Mouse (Mus musculus) midbrain, embryonic 14.5 days (tissue): ENCODE results near the gene Srl. TPM values are rescaled to one million over a fixed set of nuclear protein-coding genes. Genes with fewer than 3 reads are reported as not detected.
A peak's percentile ranks its signal among the peaks of the same experiment; 100 is the strongest.

Experiments used
- ATAC-seq: fragments of 200-750 bp; cut with Nextera tagmentation; 2 replicates; pipeline ENCODE4 v1.8.0; 2017; ENCODE audit warnings: moderate number of reproducible peaks, moderate library complexity; ENCODE audit not compliant: low FRiP score, low TSS enrichment
- DNase-seq: peaks from one replicate; pipeline ENCODE4 v3.0.0-alpha.2; 2015
- H3K27ac ChIP-seq: fragments of 300-500 bp; sonication (generic); replicated peaks from 2 replicates; pipeline ENCODE4 v1.5.1; 2014; ENCODE audit warnings: mild to moderate bottlenecking, low read depth, low read length, moderate library complexity
- H3K27me3 ChIP-seq: fragments of 300-500 bp; sonication (generic); 2 replicates; pipeline ENCODE4 v1.6.1; 2014; ENCODE audit warnings: low read length, control low read depth, mixed read lengths; ENCODE audit not compliant: control insufficient read depth, insufficient read depth
- H3K36me3 ChIP-seq: fragments of 300-500 bp; sonication (generic); 2 replicates; pipeline ENCODE4 v1.6.1; 2014; ENCODE audit warnings: low read length, control low read depth; ENCODE audit not compliant: control insufficient read depth, insufficient read depth
- H3K4me1 ChIP-seq: fragments of 300-500 bp; sonication (generic); 2 replicates; pipeline ENCODE4 v1.6.1; 2014; ENCODE audit warnings: mild to moderate bottlenecking, antibody characterized with exemption, low read length, control low read depth; ENCODE audit not compliant: control insufficient read depth, insufficient read depth
- H3K4me2 ChIP-seq: fragments of 300-500 bp; sonication (generic); 2 replicates; pipeline ENCODE4 v1.6.1; 2014; ENCODE audit warnings: mild to moderate bottlenecking, low read length, moderate library complexity
- H3K4me3 ChIP-seq: fragments of 300-500 bp; sonication (generic); replicated peaks from 2 replicates; pipeline ENCODE4 v1.5.1; 2014; ENCODE audit warnings: low read depth, low read length
- H3K9ac ChIP-seq: fragments of 300-500 bp; sonication (generic); replicated peaks from 2 replicates; pipeline ENCODE4 v1.6.1; 2014; ENCODE audit warnings: mild to moderate bottlenecking, low read length, moderate library complexity
- H3K9me3 ChIP-seq: fragments of 300-500 bp; sonication (generic); 2 replicates; pipeline ENCODE4 v1.6.1; 2016; ENCODE audit warnings: low read length, control low read depth, mixed read lengths; ENCODE audit not compliant: control insufficient read depth
- WGBS: fragments of 180-500 bp; shearing (Covaris S2); extraction: QIAGEN DNeasy Blood & Tissue Kit; methylation state at CpG from one replicate; pipeline ENCODE4 v1.1.7; 2014; 5-methylcytosine and 5-hydroxymethylcytosine counted together
- polyA plus RNA-seq: library from polyadenylated mRNA; unstranded; fragments of >200 nt; fragmentation: Nextera tagmentation; extraction: Ambion mirVana; gene quantifications from 2 replicates; pipeline ENCODE4 v1.2.1, GENCODE M21; 2014

The Srl gene
- polyA plus RNA-seq, 1 experiment from 2014 or later, result 25.7 TPM

DNA sequence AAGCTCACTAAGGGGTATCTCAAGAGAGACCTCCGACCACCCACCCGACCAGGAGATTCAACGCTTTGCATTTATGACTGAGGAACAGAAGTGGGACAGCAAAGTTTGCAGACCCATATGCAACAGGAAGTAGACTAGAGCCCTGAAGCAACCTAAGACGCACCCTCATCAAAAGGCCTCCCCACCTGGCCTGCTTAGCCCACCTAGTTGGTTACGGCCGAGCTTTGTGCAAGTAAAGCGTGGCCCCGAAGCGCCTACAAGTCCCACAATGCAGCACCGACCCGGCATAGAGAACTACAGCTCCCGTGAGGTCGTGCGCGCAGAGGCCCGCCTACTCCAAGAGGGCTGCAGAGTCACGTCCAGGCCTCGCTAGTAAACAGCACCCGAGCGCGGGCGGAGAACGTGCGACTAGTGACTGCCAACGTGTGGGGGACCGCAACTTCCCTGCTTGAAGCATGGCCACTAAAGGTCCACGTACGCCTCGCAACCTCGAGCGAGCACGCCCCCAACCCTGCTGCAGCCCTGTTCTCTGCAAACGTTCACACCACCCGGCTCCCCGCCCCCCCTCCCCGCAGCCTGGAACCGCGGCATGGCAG is 16.9 kb upstream of the Srl start:
- Histone ChIP-seq H3K36me3 (no peaks in the 10 kb centered on the region), H3K27me3 (no peaks in the 10 kb centered on the region), H3K4me3 (peak overlapping the region; percentile 70), H3K4me2 (peak overlapping the region; percentile 90), H3K4me1 (peaks cover 9% of the 10 kb centered on the region), H3K9me3 (no peaks in the 10 kb centered on the region), H3K27ac (peak overlapping the region; percentile 93), H3K9ac (peak overlapping the region; percentile 68)
- DNase-seq, result peak; percentile 96
- under 1% methylated on average over 38 of the region's 38 CpGs for WGBS
- peak; percentile 91 for ATAC-seq

DNA sequence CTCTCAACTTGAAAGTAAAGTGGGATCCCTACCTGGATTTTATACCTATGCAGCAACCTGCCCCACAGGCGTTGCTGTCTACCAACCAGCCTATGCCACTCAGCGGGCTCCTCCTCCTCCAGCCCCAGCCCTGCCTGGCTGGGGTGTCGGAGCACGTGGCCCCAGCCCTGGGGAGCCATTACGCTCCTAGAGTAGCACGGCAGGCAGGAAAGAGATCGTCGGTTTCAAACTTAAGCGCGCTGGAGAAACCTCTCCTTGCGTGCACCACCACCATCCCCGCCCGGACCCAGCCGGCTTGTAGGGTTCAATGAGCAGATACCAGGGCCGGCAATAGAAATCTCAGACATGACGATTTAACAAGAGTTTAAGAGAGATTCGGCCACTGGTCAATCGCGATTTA is 16.3 kb upstream of the Srl start:
- DNase-seq, result peak; percentile 80
- no peaks in the 10 kb centered on the region for H3K27me3 ChIP-seq
- no peaks in the 10 kb centered on the region for H3K36me3 ChIP-seq
- H3K4me2 ChIP-seq, result peak overlapping the region; percentile 90
- ATAC-seq, result peak; percentile 44
- peak overlapping the region; percentile 70 for H3K4me3 ChIP-seq
- no peaks in the 10 kb centered on the region for H3K9me3 ChIP-seq
- H3K9ac ChIP-seq, result peak overlapping the region; percentile 68
- peak overlapping the region; percentile 93 for H3K27ac ChIP-seq
- under 1% methylated on average over 19 of the region's 19 CpGs for WGBS
- peaks cover 9% of the 10 kb centered on the region for H3K4me1 ChIP-seq

DNA sequence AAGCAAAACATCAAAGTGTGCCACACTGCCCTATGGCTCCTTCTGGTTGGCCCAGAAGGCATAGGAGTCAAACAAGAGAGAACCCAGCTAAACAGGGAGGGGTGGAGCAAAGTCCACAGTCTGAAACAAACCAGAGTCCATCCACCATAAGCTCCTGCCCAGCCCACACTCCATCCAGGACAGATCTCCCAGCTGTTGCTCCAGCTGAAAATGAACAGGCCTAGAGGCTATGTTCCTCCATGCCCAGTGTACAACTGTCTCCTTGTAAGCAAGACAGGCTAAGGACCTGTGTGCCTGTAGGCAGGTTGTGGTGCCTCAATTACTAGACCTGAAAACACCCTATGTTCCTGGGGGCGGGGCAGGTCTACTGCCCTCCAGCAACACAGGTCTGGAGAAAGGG is 15.5 kb upstream of the Srl start:
- Histone ChIP-seq H3K9me3 (no peaks in the 10 kb centered on the region), H3K27ac (no peak overlapping the region), H3K4me1 (peaks cover 9% of the 10 kb centered on the region), H3K4me2 (peak overlapping the region; percentile 90), H3K4me3 (peak overlapping the region; percentile 70; the same call in 1 of the 2 replicates), H3K9ac (no peak overlapping the region), H3K27me3 (no peaks in the 10 kb centered on the region), H3K36me3 (no peaks in the 10 kb centered on the region)
- no peak for ATAC-seq
- WGBS, result 92% methylated on average over 1 of the region's 1 CpGs
- no peak for DNase-seq

DNA sequence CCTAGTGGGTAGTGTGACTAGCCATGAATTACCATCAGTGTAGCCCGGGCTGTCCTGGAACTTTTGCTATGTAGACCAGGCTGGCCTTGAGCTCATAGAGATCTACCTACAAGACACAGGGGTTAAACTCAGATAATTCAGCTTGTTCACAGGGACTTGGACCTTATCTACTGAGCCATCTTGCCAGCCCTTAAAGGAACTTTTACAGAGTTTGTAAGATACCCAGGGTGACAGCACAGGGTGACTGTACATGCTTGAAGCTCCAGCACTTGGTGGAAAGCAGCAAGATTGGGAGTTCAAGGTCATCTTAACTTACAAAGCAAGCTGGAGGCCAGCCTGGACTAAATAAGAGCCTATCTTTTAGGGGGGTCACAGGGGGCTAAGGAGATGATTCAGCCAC is 13.9 kb upstream of the Srl start:
- Histone ChIP-seq H3K27ac (no peak overlapping the region), H3K4me3 (no peak overlapping the region), H3K27me3 (no peaks in the 10 kb centered on the region), H3K9me3 (no peaks in the 10 kb centered on the region), H3K36me3 (0 out of 2 replicates have a peak, but pooled peaks cover 4% of the 10 kb centered on the region), H3K4me1 (peaks cover 9% of the 10 kb centered on the region), H3K4me2 (no peak overlapping the region), H3K9ac (no peak overlapping the region)
- DNase-seq (no peak), ATAC-seq (no peak)
- WGBS, result 98% methylated on average over 1 of the region's 1 CpGs

DNA sequence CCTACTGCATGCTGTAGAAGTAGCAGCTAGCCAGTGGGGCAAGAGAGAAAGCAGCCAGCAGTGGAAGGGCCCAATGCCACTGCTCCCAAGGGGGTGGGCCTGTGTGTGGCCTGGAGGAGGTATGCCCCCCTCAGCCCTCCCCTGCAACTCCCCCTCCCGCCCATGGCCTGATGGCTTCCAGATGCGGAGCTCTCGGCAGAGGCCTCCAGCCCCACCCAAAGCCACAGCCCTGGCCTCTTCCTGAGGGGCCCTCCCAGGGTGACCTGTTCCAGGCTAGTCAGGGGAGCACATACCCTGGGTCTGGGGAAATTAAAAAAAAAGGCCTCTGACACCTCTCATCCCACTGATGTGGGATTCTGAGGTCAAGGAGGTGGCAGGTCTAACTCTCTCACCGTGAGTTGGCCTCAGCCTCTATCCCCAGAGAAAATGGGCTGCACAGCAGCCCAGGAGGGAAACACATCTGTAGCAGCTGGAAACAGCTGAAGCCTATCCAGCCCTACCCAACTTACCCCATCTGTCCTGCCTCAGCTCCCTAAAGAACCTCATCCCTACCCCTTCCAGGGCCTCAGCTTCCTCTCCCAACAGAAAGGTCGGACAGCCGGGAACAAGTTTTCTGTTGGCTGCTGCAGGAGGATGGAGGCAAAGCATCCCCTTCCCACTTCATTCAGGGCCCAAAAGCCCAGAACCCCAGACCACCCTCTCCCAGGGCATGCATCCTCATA is 11.4 kb upstream of the Srl start:
- Histone ChIP-seq H3K4me2 (no peak overlapping the region), H3K27me3 (no peaks in the 10 kb centered on the region), H3K4me3 (no peak overlapping the region), H3K36me3 (peaks cover 14% of the 10 kb centered on the region), H3K9me3 (no peaks in the 10 kb centered on the region), H3K27ac (no peak overlapping the region), H3K9ac (no peak overlapping the region), H3K4me1 (peaks cover 9% of the 10 kb centered on the region)
- no peak for DNase-seq
- 75% methylated on average over 6 of the region's 6 CpGs for WGBS
- no peak for ATAC-seq

DNA sequence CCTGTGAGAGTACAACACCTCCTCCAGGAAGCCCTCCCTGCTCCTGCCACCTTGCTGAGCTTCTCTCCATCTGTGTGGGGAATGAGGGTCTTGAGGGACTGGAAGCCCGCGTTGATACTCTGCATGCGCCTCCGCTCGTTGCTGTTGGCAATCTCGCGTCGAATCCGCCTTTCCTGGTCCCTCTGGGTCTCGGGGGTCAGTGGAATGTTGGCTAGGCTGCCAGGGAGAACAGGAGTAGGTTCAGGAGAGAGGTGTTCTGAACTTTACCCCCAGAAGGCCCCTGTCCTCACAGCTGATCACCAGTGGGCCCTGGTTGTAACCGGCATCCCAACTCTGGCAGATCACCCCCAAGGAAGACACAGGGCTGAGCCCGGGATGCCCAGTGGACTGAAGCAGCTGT is 10.3 kb upstream of the Srl start:
- H3K4me2 ChIP-seq, result no peak overlapping the region
- H3K9me3 ChIP-seq, result no peaks in the 10 kb centered on the region
- no peaks in the 10 kb centered on the region for H3K27me3 ChIP-seq
- DNase-seq (no peak), ATAC-seq (no peak)
- no peak overlapping the region for H3K27ac ChIP-seq
- no peaks in the 10 kb centered on the region for H3K4me1 ChIP-seq
- 96% methylated on average over 12 of the region's 12 CpGs for whole genome bisulfite sequencing
- no peak overlapping the region for H3K9ac ChIP-seq
- no peak overlapping the region for H3K4me3 ChIP-seq
- peaks cover 19% of the 10 kb centered on the region for H3K36me3 ChIP-seq

DNA sequence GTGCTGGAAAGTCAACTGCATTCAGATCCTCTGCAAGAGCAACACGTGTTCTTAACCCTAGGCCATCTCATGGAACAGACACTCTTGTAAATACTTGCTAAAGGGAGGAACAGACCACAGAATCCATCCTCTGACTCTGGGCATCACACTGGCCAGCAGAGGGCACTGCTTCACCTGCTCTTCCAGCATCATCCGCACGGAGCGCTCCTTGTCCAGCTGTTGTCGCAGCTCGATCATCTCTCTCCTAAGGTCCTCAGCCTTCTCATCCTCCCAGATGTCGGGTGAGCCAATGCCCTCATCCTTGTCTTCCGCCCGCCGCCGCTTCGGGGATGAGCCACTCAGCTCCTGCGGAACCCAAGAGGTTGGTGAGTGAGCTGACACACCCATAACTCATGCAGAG is 9.4 kb upstream of the Srl start:
- 38% methylated on average over 13 of the region's 13 CpGs for WGBS
- H3K9ac ChIP-seq, result no peak overlapping the region; the same call in 1 of the 2 replicates
- no peaks in the 10 kb centered on the region for H3K9me3 ChIP-seq
- no peak overlapping the region for H3K4me3 ChIP-seq
- H3K36me3 ChIP-seq, result peaks cover 20% of the 10 kb centered on the region
- no peak overlapping the region for H3K27ac ChIP-seq
- ATAC-seq, result peak; percentile 40
- peak; percentile 88 for DNase-seq
- no peaks in the 10 kb centered on the region for H3K4me1 ChIP-seq
- H3K4me2 ChIP-seq, result no peak overlapping the region
- no peaks in the 10 kb centered on the region for H3K27me3 ChIP-seq

DNA sequence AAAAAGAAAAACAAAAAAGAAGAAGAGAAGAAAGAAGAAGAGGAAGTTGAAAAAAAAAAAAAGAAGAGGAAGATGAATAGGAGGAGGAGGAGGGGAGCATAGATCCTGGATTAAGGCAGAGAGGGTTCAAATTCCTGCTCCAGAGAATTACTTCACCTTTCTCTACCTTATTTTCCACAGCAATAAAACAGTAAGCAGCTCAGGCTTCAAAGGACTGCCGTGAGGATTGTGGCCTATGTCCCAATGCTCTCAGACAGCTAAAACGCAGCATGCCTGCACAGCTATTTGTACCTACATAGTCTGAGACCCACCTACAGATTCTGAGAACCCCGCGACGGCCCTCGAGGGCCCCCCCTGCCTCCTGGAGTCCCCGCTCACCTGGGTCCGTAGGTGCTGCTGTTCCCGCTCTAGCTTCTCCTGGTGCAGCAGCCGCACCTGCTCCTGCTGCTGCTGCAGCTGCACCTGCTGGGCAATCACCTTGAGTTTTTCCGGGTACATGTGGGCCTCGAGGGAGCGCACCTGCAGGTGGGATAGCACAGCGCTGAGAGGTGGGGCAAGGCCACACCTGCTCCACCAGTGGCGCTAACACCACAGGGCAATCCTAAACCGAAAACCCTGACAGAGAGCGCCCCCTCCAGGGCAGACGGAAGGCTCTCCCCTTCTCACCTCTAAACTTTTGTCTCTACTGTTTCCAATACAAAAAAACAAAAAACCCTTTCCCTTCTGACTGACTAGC is 7.5 kb upstream of the Srl start:
- H3K27me3 ChIP-seq, result no peaks in the 10 kb centered on the region
- peaks cover 33% of the 10 kb centered on the region for H3K36me3 ChIP-seq
- no peaks in the 10 kb centered on the region for H3K9me3 ChIP-seq
- no peaks in the 10 kb centered on the region for H3K4me1 ChIP-seq
- ATAC-seq, result no peak
- 93% methylated on average over 18 of the region's 18 CpGs for WGBS
- no peak overlapping the region for H3K27ac ChIP-seq
- DNase-seq, result no peak
- no peak overlapping the region for H3K4me2 ChIP-seq
- no peak overlapping the region for H3K4me3 ChIP-seq
- no peak overlapping the region for H3K9ac ChIP-seq
